Mouse (Mus musculus) frontal cortex, postnatal 10 days (tissue): ENCODE measurements at regions not wholly inside any gene's neighbourhood (a gene's known extent, or its start where the extent isn't known, plus 50 kb on each side); places are given as distances from the start of the nearest gene placed in this dataset.
A peak's percentile ranks its signal among the peaks of the same experiment; 100 is the strongest.

Experiments
- DNase-seq, 2 experiments: peaks; one replicate each; pipeline ENCODE4 v3.0.0; 2022; ENCODE audit warnings: low spot score in 2 of 2, mixed read lengths in 1 of 2

- no peak for DNase-seq
Measured at GRCm38 (mm10) chr12:77666411-77666810, 428.5 kb downstream of the Fut8 start.

GRCm38 (mm10) chr12:77667151-77667874 is 429.4 kb downstream of the Fut8 start:
- DNase-seq: no peak

GRCm38 (mm10) chr12:77667875-77668204 is 429.9 kb downstream of the Fut8 start:
- peak in 1 of 2 experiments; percentile 58 for DNase-seq

- DNase-seq: no peak
Measured at GRCm38 (mm10) chr12:77670531-77670930, 432.6 kb downstream of the Fut8 start.

GRCm38 (mm10) chr12:77674352-77674751 is 436.4 kb downstream of the Fut8 start:
- no peak for DNase-seq

- no peak for DNase-seq
Measured at GRCm38 (mm10) chr12:77674755-77675154, 436.8 kb downstream of the Fut8 start.

- no peak for DNase-seq
Measured at GRCm38 (mm10) chr12:77678040-77678439, 440.1 kb downstream of the Fut8 start.

- DNase-seq: no peak
Measured at GRCm38 (mm10) chr12:77694101-77694500, 456.2 kb downstream of the Fut8 start.

GRCm38 (mm10) chr12:77696039-77696631 is 458.2 kb downstream of the Fut8 start:
- DNase-seq: no peak

GRCm38 (mm10) chr12:77696662-77697061 is 458.7 kb downstream of the Fut8 start:
- no peak for DNase-seq

GRCm38 (mm10) chr12:77698088-77698487 is 460.2 kb downstream of the Fut8 start:
- DNase-seq: no peak

- no peak for DNase-seq
Measured at GRCm38 (mm10) chr12:77699896-77700605, 462.1 kb downstream of the Fut8 start.

GRCm38 (mm10) chr12:77715506-77715905 is 477.6 kb downstream of the Fut8 start:
- DNase-seq: no peak

- DNase-seq: no peak
Measured at GRCm38 (mm10) chr12:77715979-77716378, 478.1 kb downstream of the Fut8 start.

- no peak for DNase-seq
Measured at GRCm38 (mm10) chr12:77727766-77728165, 466.3 kb upstream of the Gm6657 start.

GRCm38 (mm10) chr12:77739047-77739760 is 454.8 kb upstream of the Gm6657 start:
- peak; percentile 23 to 28 for DNase-seq

GRCm38 (mm10) chr12:77742716-77743115 is 451.3 kb upstream of the Gm6657 start:
- DNase-seq: no peak

- DNase-seq: no peak
Measured at GRCm38 (mm10) chr12:77749438-77750007, 444.5 kb upstream of the Gm6657 start.

- no peak for DNase-seq
Measured at GRCm38 (mm10) chr12:77752181-77752580, 441.9 kb upstream of the Gm6657 start.

GRCm38 (mm10) chr12:77756021-77756420 is 438.0 kb upstream of the Gm6657 start:
- no peak for DNase-seq

GRCm38 (mm10) chr12:77760976-77761375 is 433.1 kb upstream of the Gm6657 start:
- no peak for DNase-seq

GRCm38 (mm10) chr12:77776011-77776546 is 418.0 kb upstream of the Gm6657 start:
- no peak for DNase-seq
